Mouse (Mus musculus) T-cell, adult 2 months (primary cell): ENCODE results near the gene Clptm1.

Experiments used
- DNase-seq: peaks from one replicate; pipeline ENCODE4 v3.0.0; 2022; ENCODE audit warnings: low spot score

Clptm1 gene

GRCm38 (mm10) chr7:19664955-19665841, at the start of gene Clptm1:
Gene Clptm1 (minus strand): TSS chr7:19665033.
- DNase-seq = peak; percentile 97

- DNase-seq = no peak
These were observed 48.8 kb upstream of the Clptm1 start for GRCm38 (mm10) chr7:19713598-19713997.

- DNase-seq = no peak
These were observed 48.4 kb upstream of the Clptm1 start for GRCm38 (mm10) chr7:19713196-19713595.

DNA sequence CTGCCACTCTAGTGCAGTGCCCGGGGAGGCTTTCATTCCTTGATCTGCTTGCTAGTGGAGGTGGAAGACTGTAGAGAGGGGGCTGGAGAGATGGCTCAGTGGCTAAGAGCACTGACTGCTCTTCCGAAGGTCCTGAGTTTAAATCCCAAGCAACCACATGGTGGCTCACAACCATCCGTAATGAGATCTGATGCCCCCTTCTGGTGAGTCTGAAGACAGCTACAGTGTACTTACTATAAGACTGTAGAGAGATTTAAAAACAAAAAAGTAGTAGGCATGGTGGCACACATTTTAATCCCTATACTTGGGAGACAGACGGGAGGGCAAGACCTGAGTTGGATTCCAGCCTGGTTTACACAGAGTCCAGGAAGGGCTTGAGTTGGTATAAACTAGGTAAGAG, 47.6 kb upstream of the Clptm1 start:
- DNase-seq = no peak

GRCm38 (mm10) chr7:19710650-19711049, 45.8 kb upstream of the Clptm1 start:
- no peak for DNase-seq

GRCm38 (mm10) chr7:19705271-19705670, 40.4 kb upstream of the Clptm1 start:
- no peak for DNase-seq

DNA sequence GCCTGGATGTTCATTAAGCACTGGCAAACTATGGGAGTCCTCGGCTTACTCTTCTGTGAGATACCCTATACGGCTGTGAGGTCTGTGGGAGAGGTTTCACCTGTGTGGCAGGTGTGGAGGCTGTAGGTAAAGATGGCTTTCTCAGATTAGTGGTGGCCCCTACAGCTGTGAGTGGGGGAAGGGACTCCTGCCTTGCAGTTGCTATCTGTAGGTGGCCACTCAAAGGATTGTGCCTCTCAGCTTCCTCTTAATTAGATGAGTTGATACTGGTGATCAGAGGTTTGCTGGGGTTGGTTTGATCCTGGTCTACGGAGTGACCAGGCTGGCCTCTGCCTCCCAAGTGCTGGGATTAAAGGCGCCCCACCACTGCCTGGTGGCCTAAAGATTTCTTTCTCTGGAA, 39.6 kb upstream of the Clptm1 start:
- DNase-seq = no peak

DNA sequence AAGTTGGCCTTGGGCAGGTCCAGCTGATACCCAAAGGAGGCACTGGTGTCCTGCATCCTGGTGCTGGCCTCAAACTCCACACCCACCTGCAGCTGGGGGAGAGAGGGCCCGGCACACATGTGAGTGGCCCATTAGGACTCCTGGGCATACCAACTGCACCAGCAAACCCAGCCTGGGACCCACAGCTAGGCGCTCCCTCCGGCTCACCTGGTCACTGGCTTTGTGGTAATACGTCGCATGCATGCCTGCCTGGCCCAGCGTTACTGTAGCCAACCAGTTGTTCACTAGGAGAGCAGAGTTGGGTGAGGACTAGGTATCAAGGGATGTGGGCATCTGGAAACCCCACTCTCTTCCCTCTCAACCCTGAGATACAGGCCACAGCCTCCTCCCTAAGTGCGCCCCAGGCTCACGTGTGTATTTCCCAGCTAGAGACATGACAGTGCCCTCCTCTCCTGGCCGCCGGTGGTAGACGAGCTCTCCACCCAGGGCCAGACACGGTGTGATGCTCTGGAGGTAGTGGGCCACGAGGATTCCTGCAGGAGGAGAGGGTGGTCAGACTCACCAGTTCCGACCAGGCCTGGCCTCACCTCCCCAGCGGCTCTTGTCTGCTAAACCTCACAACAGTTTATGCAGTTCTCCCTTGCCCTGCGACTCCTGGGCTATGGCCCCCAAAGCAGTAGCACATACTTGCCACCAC, 38.2 kb upstream of the Clptm1 start:
- no peak for DNase-seq

- no peak for DNase-seq
These were observed 36.4 kb upstream of the Clptm1 start for GRCm38 (mm10) chr7:19701069-19701761.

GRCm38 (mm10) chr7:19700299-19701068, 35.7 kb upstream of the Clptm1 start:
- DNase-seq = no peak

GRCm38 (mm10) chr7:19699827-19700148, 35.0 kb upstream of the Clptm1 start:
- DNase-seq = no peak

GRCm38 (mm10) chr7:19698907-19699826, 34.3 kb upstream of the Clptm1 start, which contains the start of gene Apoe:
Gene Apoe (minus strand): TSS chr7:19699188.
- DNase-seq = no peak

DNA sequence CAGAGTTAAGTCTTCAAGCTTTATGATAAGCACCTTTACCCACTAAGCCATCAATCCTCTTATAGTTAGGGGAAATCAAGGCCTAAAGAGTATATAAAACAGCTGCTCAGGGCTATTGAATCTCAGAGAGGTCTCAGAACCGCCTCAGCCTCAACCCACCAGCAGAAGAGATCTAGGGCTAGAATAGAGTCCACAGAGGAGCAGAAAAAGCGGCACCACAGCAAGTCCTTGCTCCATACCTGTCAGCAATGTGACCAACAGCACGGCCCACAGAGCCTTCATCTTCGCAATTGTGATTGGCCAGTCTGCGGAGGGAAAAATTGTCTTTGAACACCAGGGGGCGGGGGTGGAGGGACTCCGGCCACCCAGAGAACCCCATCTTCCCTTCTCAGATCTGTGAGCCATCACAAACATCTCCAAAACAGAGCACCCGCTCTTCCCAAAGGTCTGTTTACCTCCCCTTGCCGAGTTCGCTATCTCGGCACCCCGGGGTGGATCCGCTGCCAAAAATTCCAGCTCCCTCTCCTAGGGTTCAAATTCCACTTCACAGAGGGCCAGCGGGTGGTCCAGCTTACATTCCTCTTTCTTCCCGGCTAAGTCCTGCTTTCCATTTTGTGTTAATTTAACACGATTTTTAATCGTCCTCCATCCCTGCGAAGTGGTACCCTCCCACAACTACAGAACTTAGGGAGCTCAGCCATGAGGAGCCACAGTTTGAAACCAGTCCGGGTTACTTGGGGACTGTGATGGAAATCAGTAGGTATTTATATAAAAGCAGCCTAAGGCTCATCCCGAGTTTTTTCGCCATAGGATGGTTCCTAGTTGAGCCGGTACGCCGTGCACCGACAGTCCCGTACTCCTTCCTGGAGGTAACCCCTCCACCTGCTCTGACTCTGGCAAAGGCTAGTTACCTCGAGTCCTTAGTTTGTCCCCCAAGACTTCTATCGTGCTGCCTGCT, 33.4 kb upstream of the Clptm1 start:
- no peak for DNase-seq

DNA sequence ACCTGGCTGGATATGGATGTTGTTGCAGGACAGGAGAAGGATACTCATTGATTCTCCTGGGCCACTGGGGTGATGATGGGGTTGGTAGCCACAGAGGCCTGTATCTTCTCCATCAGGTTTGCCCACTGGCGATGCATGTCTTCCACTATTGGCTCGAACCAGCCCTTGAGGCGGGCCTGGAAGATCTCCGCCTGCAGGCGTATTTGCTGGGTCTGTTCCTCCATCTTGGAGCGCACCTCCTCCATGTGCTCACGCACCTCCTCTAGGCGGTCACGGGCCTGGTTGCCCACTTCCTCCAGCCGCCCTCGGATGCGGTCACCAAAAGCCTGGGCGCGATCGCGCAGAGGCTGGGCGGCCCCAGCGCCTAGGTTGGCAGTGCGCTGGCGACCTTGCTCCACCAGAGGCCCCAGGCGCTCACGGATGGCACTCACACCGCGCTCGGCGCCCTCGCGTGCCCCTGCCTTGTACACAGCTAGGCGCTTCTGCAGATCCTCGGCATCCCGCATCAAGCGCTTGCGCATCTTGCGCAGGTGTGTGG, 31.6 kb upstream of the Clptm1 start:
- no peak for DNase-seq

DNA sequence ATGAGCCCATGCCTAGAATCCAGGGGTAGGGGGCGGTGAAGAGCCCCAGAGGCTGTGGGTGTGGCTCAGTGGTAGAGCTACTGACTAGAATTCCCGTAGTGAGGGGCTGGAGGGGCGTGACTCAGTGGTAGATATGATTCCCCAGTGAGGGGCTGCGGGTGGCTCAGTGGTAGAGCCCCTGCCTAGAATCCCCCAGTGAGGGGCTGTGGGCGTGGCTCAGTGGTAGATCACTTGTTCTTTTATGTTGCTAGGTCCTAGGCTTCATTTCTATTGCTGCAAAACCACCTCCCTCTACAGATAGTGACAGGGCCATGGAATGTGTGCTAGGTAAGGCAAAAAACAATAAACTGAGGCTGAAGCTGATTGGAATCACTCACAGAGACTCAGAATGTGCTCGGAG, 31.0 kb upstream of the Clptm1 start:
- DNase-seq = no peak

- no peak for DNase-seq
These were observed 30.4 kb upstream of the Clptm1 start for GRCm38 (mm10) chr7:19695213-19695594.

DNA sequence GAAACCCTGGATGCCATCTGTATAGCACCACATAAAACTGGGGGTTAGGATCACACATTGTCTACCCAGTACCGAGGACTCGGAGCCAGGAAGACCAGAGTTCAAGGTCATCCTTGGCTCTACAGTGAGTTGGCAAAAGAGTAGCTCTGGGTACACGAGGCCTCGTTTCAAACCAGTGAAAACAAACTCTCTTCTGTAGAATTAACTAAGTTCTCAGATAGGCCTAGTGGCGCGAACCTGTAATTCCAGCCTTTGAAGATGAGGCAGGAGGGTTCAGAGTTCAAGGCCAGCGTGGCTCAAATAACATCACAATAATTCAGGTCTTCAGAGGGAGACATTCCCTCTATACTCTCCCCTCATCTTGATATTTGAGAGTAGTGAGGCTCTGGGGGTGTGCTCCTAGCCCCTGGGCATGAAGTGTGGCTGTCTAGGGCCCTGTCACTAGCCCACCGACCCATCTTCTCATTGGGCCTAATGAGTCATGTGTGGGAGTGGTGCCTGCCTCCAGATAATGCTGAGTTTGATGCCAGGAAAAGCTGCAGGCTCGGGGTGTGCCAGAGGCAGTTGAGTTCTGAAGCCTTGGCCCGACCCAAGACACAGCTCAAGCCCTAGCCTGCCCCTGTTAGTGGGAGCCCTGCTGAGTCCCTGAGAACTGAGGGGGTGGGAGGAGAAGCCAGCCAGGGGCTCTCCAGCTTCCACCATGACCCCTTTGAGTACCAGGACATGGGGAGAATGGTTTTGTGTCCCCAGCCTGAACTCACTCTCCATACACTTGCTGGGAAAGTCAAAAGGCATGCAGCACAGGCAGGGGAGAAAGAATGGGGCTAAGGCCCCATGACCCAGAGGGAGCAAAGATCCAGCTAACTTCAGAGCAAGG, 29.7 kb upstream of the Clptm1 start:
- DNase-seq = no peak

GRCm38 (mm10) chr7:19693421-19693820, 28.6 kb upstream of the Clptm1 start:
- DNase-seq = no peak
